Mouse (Mus musculus) lung, adult 2 months (tissue): ENCODE data around the gene Hypm.

ENCODE experiments used
- CTCF ChIP-seq: fragments of 200-500 bp; IDR thresholded peaks from 2 replicates; pipeline ENCODE4 v1.5.1; 2011; ENCODE audit warnings: mild to moderate bottlenecking, low read length, control low read depth; ENCODE audit not compliant: insufficient read depth
- POLR2A ChIP-seq: fragments of 200-500 bp; IDR thresholded peaks from 2 replicates; pipeline ENCODE4 v1.6.1; 2011; ENCODE audit warnings: low read depth, mild to moderate bottlenecking, control low read depth, low read length, borderline replicate concordance; ENCODE audit errors: extremely low read depth

GRCm38 (mm10) chrX:9834779-9835178 is 11.9 kb upstream of the Hypm start:
- TF ChIP-seq CTCF, result no peak
- no peak for TF ChIP-seq POLR2A
